Mouse (Mus musculus): ENCODE data around the gene Gne.

The Gne gene

GRCm38 (mm10) chr4:44083945-44084344, at the start of gene Gne:
Gne (minus strand) TSS chr4:44084177.
- no peak for DNase-seq (ENCODE audit: low spot score in 2 of 2)

- no peak for DNase-seq (ENCODE audit: low spot score in 2 of 2)
Measured at GRCm38 (mm10) chr4:44126805-44127204, 42.8 kb upstream of the Gne start.

DNA sequence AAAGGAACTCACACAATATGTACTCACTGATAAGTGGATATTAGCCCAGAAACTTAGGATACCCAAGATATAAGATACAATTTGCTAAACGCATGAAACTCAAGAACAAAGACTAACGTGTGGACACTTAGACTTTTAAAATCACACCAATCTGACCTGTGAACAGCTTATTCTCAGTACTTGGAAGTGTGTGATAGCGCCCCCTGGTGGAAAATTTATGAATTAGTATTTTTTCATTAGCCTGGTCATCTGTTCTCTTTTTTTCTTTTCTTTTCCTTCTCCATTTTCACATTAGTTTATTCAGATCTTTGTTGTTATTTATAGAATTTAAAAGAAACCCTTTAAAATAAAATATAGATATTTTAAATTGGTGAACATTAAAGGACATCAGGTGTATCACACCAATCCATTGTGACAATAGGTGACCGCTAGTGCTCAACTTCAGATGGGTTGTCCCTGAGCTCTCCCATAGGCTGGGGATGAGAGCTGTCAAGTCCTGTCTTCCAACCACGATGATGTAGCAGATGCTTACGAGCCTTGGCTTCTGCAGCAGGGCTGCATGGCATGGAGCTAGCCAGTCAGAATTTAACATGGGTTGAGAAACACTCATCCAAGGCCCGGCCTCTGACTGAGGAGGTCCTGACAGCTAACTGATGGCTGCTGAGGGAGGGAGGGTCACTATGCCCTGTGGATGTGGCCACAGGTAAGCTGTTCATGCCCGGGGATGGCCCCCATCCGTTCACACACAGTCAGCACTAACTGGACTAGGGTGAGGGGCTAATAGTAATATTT, 35.6 kb upstream of the Gne start:
- DNase-seq (ENCODE audit: low spot score in 2 of 2) = no peak

- DNase-seq (ENCODE audit: low spot score in 2 of 2) = no peak
Measured at GRCm38 (mm10) chr4:44115046-44115445, 31.1 kb upstream of the Gne start.

DNA sequence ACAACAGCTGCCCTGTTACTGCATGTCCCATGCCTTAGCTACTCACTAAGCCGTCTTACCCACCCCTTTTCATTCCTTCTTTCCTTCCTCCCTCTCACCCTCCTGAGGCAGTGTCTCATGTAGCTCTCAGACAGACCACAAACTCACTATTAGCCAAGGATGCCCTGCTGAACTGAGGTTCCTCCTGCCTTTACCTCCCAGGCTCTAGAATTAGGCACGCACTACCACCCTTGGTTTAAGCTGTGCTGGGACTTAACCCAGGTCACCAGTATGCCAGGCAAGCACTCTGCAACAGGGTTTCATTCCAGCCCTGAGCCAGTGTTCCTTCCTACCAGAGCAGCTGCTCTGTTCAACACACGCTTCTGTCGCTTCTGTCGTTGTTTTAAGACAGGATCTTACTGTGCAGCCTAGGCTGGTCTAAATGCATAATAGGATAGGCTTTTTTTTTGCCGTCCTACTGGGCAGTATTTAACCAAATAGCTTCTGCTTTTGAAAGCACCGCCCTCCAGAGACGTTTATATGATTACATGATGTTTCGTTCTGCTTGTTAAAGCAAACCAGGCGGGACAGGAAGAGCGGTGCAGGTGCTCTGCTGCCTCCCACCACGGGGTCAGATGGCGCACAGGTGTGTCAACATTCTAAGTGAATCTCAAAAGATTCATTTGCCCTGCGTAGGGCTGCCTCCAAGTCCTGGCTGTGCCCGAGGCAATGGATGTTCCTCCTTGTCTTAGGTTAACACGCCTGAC, 29.6 kb upstream of the Gne start:
- no peak for DNase-seq (ENCODE audit: low spot score in 2 of 2)

GRCm38 (mm10) chr4:44112741-44113140, 28.8 kb upstream of the Gne start:
- no peak for DNase-seq (ENCODE audit: low spot score in 2 of 2)

- no peak for DNase-seq (ENCODE audit: low spot score in 2 of 2)
Measured at GRCm38 (mm10) chr4:44110771-44111170, 26.8 kb upstream of the Gne start.

GRCm38 (mm10) chr4:44108297-44108696, 24.3 kb upstream of the Gne start:
- no peak for DNase-seq (ENCODE audit: low spot score in 2 of 2)

DNA sequence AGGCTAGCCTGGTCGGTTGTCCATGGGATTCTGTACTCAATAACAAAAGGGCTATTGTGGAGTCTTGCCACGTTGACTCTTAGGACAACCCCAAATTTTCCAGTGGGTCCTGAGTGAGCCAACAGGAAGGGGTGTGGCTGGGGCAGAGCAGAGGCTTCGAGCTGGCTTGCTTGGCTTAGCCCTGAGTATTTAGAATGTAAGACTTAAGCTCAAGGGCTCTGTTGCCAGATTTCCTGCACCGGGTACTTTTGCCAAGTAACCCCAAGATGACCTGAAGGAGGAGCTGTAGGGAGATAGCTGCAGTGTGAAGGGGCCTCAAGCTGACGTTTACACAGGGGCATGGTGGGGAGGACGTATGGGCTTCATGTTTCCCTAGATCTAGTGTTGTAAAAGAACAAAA, 23.4 kb upstream of the Gne start:
- no peak for DNase-seq (ENCODE audit: low spot score in 2 of 2)

- DNase-seq (ENCODE audit: low spot score in 2 of 2) = no peak
Measured at GRCm38 (mm10) chr4:44106297-44106821, 22.4 kb upstream of the Gne start.

DNA sequence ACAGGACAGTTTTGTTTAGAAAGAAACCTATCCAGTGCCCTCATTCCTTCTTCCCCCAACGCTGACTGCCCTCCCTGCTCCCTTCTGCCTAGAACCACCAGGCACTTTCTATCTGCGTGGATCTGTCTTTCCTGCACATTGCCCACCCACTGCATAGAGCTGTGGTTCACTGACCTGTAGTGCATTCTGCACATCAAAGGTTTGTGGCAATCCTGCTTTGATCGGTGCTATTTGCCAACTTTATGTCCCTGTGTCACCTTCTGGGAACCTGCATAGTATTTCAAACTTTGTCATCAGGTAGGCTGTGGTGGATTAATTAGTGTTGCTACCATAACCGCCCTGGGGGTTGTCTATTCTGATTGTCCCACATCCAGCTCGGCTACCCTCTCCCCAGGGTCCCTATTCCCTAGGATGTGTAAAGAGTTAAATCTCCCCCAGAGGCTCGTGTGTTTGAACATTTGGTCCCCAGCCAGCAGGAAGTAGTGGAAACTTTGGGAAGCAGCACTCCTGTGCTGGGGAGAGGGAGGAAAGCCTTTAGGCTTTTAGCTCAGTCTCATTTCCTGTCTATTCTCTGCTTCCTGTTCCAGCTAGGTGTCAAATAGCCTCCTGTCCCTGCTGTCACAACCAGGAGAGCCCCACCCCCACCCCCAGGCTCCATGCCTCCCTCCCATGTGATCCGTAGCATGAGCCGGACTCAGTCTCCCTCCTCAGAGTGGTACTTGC, 20.4 kb upstream of the Gne start:
- DNase-seq (ENCODE audit: low spot score in 2 of 2) = no peak

GRCm38 (mm10) chr4:44103620-44104019, 19.6 kb upstream of the Gne start:
- DNase-seq (ENCODE audit: low spot score in 2 of 2) = no peak

DNA sequence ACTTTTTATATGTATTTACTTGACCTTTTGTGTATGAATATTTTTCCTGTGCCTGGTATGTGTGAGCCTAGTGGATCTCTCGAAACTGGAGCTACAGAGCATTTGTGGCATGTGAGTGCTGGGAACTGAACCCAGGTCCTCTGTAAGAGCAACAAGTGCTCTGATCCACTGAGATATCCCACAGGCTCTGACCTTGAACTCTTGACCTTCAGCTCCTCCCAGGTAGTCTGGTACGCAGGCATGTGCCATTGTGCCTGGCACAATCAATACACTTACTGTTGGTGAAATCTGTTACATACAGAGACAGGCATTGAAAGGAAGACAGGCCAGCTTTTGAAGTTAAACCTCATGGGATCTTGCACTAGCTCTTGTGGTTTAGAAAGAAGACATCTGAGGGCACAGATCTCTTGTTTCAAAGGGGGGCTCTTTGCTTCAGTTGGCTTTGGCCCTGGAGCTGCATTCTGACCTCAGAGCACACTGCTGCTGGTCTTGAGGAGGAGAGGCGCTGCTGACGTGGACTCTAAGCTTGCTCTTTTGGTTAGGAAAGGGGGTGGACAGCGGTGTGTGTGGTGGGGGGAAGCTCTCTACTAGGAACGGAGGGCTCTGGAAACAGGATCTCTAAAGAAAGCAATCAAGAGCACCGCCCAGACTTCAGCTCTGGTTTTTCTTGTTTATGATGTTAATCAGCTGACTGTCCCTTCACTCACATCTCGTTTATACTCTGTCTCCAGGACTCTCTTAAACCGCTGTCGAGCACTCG, 13.8 kb upstream of the Gne start:
- DNase-seq (ENCODE audit: low spot score in 2 of 2) = no peak

DNA sequence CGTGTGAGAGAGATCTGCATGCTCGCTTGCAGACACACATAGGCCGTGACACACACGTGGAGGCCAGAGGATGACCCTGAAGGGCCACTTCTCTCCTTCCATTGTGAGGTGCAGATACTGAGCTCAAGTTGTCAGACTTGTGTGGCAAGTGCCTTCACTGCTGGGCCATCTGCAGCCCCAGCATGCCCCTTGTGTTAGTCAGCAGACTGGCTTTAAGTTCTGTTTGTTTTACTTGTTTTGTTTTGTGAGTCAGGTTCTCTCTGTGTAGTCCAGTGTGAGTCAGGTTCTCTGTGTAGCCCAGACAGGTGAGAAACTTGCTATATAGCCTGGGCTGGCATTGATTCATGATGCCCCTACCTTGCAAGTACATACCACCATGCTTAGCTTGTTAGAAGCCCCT, 10.5 kb upstream of the Gne start:
- DNase-seq (ENCODE audit: low spot score in 2 of 2) = no peak

DNA sequence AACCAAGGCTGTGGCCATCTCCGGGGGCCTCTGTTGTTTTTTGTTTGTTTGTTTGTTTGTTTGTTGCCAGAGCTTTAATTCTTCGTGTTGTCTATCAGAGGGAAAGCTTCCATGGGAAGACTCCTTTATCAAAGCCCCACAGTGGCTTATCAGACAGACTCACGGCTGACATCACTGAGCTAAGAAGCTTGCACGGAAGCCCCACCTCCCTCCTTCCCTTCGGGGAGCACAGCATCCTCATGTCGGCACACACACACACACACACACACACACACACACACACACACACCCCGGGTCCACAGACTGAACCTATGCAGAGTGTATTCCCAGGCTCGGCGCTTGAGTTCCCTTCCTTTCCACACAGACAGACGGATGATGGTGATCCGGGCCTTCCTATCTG, 8.4 kb upstream of the Gne start:
- DNase-seq (ENCODE audit: low spot score in 2 of 2) = no peak

- DNase-seq (ENCODE audit: low spot score in 2 of 2) = no peak
Measured at GRCm38 (mm10) chr4:44085566-44085965, 1.6 kb upstream of the Gne start.

GRCm38 (mm10) chr4:44084602-44085325, 787 bp upstream of the Gne start:
- DNase-seq (ENCODE audit: low spot score in 2 of 2) = no peak

DNA sequence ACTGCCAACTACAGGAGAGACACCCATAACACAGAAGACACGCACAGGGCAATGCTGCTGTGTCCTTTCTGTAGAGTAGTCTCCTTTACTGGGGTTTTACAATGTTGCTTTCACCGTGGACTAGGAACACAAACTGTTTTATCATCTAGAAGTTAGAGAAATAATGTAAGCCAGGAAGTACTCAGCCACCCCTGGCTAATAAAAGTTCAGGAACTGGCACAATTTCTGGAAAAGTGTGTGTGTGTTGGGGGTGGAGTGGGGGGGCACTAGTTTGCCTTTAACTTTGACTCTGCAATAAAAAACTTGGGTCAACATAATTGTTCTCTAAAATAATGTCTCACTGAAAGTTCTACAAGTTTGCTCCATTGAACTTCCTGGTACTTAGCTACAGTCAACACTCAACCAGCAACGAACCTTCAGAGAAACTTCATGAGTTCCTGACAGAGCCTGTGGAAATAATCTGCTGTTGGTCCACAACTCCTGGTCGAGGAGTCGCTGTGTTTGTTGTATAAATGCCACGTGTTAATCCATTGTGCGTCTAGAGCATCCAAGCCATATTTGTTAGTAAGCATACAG, 5.5 kb downstream of the Gne start:
- DNase-seq (ENCODE audit: low spot score in 2 of 2) = no peak

DNA sequence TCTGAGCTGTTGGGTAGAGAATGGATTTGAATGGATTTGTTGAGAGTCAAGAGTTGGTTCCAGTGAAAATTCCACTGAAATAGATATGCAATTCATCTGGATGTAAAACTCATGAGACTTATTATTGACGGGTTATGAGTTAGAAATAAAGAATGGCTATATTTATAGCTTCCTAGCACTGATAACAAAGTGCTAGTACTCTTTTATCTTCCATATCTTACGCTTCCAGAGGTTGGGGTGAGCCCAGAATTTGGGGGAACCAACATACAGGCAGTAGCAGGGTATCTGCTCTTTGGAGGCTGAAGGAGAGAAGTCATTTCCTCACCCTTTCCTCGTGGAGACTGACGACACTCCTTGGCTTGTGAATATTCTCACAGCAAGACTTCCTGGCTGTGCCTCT, 9.6 kb downstream of the Gne start:
- no peak for DNase-seq (ENCODE audit: low spot score in 2 of 2)

DNA sequence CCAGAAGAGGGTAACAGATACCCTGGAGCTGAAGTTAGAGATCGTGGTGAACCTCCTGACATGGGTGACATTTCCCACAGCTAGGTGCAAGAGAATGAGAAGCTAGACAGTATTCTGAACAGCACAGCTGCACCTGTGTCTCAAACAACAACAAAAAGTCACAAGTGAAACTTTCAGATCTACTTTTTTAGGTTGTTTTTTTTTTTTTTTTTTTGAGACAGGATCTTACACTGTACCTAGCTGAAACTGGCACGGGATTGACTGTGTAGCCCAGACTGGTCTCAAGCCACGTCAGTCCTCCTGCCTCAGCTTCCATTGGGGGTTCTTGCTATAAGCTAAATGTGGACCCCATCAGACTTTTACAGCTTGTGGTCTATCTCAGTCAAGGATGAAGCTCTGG, 10.2 kb downstream of the Gne start:
- DNase-seq (ENCODE audit: low spot score in 2 of 2) = no peak

Data from right cerebral cortex, postnatal 10 days (tissue).